Mouse (Mus musculus) 3134 (cell line): ENCODE measurements around the gene Gnb2.

Experiments used
- DNase-seq: peaks from one replicate; pipeline ENCODE4 v3.0.0-alpha.2; 2011; ENCODE audit warnings: low spot score; ENCODE audit not compliant: insufficient read length; ENCODE audit errors: extremely low read depth

Gnb2 gene

GRCm38 (mm10) chr5:137485851-137486155 is 47.5 kb downstream of the Gnb2 start:
- DNase-seq, result no peak

DNA sequence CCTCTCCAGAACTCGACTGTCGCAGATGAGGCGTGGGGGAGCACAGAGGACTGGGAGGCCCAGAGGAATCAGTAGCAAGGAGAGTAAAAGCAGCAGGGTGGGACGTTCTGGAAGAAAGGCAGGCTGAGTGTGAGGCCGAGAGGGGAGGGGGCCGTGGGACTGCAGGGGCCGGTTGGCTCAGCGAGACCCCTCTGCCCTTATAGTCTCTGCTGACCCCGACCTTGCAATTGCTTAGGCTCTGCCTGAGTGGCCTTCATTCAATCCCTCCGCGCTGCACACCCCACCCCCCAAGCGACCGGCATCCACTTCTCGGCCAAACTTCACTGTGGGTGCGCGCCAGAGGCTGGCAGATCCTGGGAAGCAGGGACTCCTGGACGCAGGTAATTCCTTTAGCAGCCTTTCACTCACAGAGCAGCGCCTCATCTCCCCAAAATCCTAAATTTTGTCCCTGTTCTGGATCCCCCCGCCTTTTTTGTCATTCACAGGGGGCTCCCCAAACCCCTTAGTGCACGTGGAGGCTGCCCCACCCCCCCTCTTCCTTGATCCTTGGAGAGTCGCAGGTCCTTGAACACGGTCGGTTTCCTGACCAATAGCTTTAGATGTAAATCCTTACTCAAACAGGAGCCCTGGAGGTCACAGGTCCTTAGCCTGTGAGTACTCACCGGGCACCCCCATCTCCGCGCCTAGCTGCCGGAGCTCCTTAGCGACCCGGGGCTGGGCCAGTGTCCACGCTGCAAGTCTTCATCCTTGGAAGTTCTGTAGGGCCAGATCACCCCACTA is 48.0 kb downstream of the Gnb2 start:
- no peak for DNase-seq

DNA sequence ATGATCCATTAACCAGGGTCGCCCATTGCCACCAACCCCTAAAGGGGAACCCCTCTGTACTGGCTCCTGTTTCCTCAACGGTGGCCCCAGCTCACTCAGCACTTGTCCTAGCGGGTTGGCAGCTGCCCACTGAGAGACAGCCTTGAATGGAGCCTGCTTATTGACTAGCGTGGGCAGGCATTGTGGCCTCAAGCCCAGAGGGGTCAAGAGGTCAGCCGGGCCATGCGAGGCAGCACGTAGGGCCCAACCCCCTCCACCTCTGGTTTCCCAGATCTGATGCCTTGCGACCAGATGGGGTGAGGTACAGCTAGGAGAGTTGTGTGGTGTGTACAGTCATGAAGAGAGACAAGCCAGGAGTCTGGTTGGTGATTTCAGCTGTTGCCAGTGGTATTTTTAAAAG is 51.4 kb downstream of the Gnb2 start:
- DNase-seq, result peak; percentile 28

DNA sequence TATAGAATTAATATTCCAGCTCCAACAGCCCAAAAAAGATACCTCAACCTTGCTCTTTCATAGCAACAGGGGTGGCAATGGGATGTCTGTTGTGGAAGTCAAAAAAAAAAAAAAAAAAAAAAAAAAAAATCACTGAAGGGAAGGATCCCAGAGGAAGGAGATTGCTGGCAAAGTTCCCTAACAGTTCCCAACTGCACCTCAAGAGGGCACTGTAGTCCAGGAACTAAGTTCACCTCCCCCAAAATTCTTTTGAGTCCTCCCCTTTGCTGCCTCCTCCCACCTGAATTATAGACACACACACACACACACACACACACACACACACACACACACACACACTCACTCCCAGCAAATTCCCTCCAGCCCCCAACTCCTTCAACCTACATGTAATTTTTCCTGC is 52.2 kb downstream of the Gnb2 start:
- DNase-seq, result peak; percentile 50
